In the genomic region with DNA sequence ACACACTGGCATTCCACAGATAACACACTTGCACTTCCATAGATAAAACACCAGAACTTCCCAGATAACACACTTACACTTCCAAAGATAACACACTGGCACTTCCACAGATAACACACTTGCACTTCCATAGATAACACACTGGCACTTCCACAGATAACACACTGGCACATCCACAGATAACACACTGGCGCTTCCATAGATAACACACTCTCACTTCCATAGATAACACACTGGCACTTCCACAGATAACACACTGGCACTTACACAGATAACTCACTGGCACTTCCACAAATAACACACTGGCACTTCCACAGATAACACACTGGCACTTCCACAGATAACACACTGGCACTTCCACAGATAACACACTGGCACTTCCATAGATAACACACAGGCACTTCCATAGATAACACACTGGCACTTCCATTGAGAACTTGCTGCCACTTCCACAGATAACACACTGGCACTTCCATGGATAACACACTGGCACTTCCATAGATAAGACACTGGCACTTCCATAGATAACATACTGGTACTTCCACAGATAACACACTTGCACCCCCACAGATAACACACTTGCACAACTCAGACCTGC, we compare ENCODE assay signal across 6 mouse cellular contexts.
A peak's percentile ranks its signal among the peaks of the same experiment; 100 is the strongest.
DNase-seq lines count a peak whose midpoint lies in the region; ATAC-seq and TF ChIP-seq lines count a peak whose summit lies in the region.
"Not testable (repeated sequence)": the region's sequence is repeated elsewhere in the genome, so short reads cannot be mapped to it uniquely, and the experiment has no call there.

No protein-coding gene starts in this region.

- H3K4me1 ChIP-seq in kidney, postnatal 0 days (replicated peaks; ENCODE audit: insufficient read depth, low read length) = not testable (repeated sequence)

- H3K36me3 ChIP-seq in kidney, postnatal 0 days (ENCODE audit: insufficient read depth, low read length) = not testable (repeated sequence)

- H3K4me3 ChIP-seq in kidney, postnatal 0 days (replicated peaks; ENCODE audit: low read depth, low read length) = not testable (repeated sequence)

- not testable (repeated sequence) for H3K27ac ChIP-seq in kidney, postnatal 0 days

- not testable (repeated sequence) for H3K9me3 ChIP-seq in kidney, postnatal 0 days (replicated peaks; ENCODE audit: low read length)

- H3K9ac ChIP-seq in kidney, postnatal 0 days (ENCODE audit: low read depth, low read length) = not testable (repeated sequence)

- not testable (repeated sequence) for TF ChIP-seq CTCF in kidney, postnatal 0 days (IDR thresholded peaks at IDR 0.05; ENCODE audit: low read depth)

- peak; percentile 46 for DNase-seq in kidney, postnatal 0 days (ENCODE audit: low spot score)
- peak; percentile 39 for DNase-seq in naive thymus-derived CD4-positive, alpha-beta T cell, adult 2 months (ENCODE audit: low read depth)

- 77% methylated on average over 1 of the region's 1 CpGs for WGBS in kidney, postnatal 0 days

- H3K27me3 ChIP-seq in kidney, postnatal 0 days (ENCODE audit: insufficient read depth, low read length) = not testable (repeated sequence)

- not testable (repeated sequence) for H3K4me2 ChIP-seq in kidney, postnatal 0 days (ENCODE audit: low read length)

- peak; percentile 79 for ATAC-seq in cerebellum, adult (ENCODE audit: insufficient number of reproducible peaks, low FRiP score, low TSS enrichment)
- peak; percentile 68; the same call in 1 of the 2 replicates for ATAC-seq in erythroid progenitor cell, adult 5-6 weeks (replicated peaks; ENCODE audit: low FRiP score, poor library complexity, severe bottlenecking)
- peak; percentile 67 to 85; a peak in 3 of 4 replicates for ATAC-seq in hematopoietic stem cell, adult 5-6 weeks (replicated peaks in 1 of 2; ENCODE audit: insufficient read depth in 1 of 2, low FRiP score in 2 of 2, low TSS enrichment in 1 of 2, low read depth in 1 of 2, poor library complexity in 2 of 2, severe bottlenecking in 2 of 2)
- ATAC-seq in kidney, postnatal 0 days (replicated peaks; ENCODE audit: low FRiP score, low read depth) = not testable (repeated sequence)
- peak; percentile 68 for ATAC-seq in megakaryocyte, adult 5-6 weeks (ENCODE audit: poor library complexity, severe bottlenecking)
